Mouse (Mus musculus) lung, postnatal 14 days (tissue): ENCODE results near the gene Eloa.
"Not testable (repeated sequence)": the region's sequence is repeated elsewhere in the genome, so short reads cannot be mapped to it uniquely, and the experiment has no call there.

Experiments used
- DNase-seq: peaks from one replicate; pipeline ENCODE4 v3.0.0; 2021

The Eloa gene

GRCm38 (mm10) chr4:135980223-135980622 lies 41.3 kb downstream of the Eloa start:
- DNase-seq: not testable (repeated sequence)

- no peak for DNase-seq
Observed at GRCm38 (mm10) chr4:135976146-135976545, 45.4 kb downstream of the Eloa start.

- no peak for DNase-seq
Observed at GRCm38 (mm10) chr4:135972911-135973811, 48.4 kb downstream of the Eloa start.

GRCm38 (mm10) chr4:135972556-135972906 lies 49.0 kb downstream of the Eloa start, which contains the start of gene Lypla2:
Gene Lypla2, minus strand, starts transcription at chr4:135972626.
- DNase-seq: peak; percentile 91

- no peak for DNase-seq
Observed at GRCm38 (mm10) chr4:135971805-135972555, 49.6 kb downstream of the Eloa start.

GRCm38 (mm10) chr4:135970585-135970984 lies 51.0 kb downstream of the Eloa start:
- DNase-seq: no peak

GRCm38 (mm10) chr4:135969070-135969750 lies 52.4 kb downstream of the Eloa start:
- DNase-seq: no peak

GRCm38 (mm10) chr4:135968271-135968869 lies 53.2 kb downstream of the Eloa start:
- no peak for DNase-seq

GRCm38 (mm10) chr4:135967086-135967760 lies 54.3 kb downstream of the Eloa start:
- no peak for DNase-seq

GRCm38 (mm10) chr4:135966283-135966682 lies 55.3 kb downstream of the Eloa start:
- no peak for DNase-seq

GRCm38 (mm10) chr4:135965113-135965512 lies 56.5 kb downstream of the Eloa start:
- no peak for DNase-seq

GRCm38 (mm10) chr4:135964426-135964825 lies 57.1 kb downstream of the Eloa start:
- peak; percentile 70 for DNase-seq

GRCm38 (mm10) chr4:135963457-135964193 lies 57.9 kb downstream of the Eloa start, which contains the start of gene Gale:
Gene Gale, plus strand, starts transcription at chr4:135963727.
- peak; percentile 94 for DNase-seq

GRCm38 (mm10) chr4:135962946-135963345 lies 58.6 kb downstream of the Eloa start:
- DNase-seq: no peak

- no peak for DNase-seq
Observed at GRCm38 (mm10) chr4:135962198-135962597, 59.4 kb downstream of the Eloa start.

- DNase-seq: no peak
Observed at GRCm38 (mm10) chr4:135961709-135962108, 59.9 kb downstream of the Eloa start.

- DNase-seq: peak; percentile 89
Observed at GRCm38 (mm10) chr4:135960717-135961116, 60.8 kb downstream of the Eloa start.

- no peak for DNase-seq
Observed at GRCm38 (mm10) chr4:135958354-135958753, 63.2 kb downstream of the Eloa start.

- no peak for DNase-seq
Observed at GRCm38 (mm10) chr4:135955886-135956285, 65.7 kb downstream of the Eloa start.

GRCm38 (mm10) chr4:135954241-135954640 lies 67.3 kb downstream of the Eloa start:
- peak; percentile 86 for DNase-seq
